Mouse (Mus musculus) heart, adult 2 months (tissue): ENCODE data around the gene 2210407C18Rik. TPM values are rescaled to one million over a fixed set of nuclear protein-coding genes. Genes with fewer than 3 reads are reported as not detected.

ENCODE experiments used
- DNase-seq, 2 experiments: peaks; one replicate each; pipeline ENCODE4 v3.0.0; 2021
- H3K27ac ChIP-seq: fragments of 200-600 bp; 2 replicates; pipeline ENCODE4 v1.8.1; 2022
- H3K27me3 ChIP-seq: fragments of 200-500 bp; 2 replicates; pipeline ENCODE4 v1.6.1; 2012; ENCODE audit warnings: mild to moderate bottlenecking, low read length, inconsistent platforms, mixed read lengths; ENCODE audit not compliant: control insufficient read depth, insufficient read depth
- H3K36me3 ChIP-seq: fragments of 200-500 bp; 2 replicates; pipeline ENCODE4 v1.6.1; 2012; ENCODE audit warnings: low read length, inconsistent platforms; ENCODE audit not compliant: control insufficient read depth, insufficient read depth
- H3K4me1 ChIP-seq: fragments of 200-500 bp; 2 replicates; pipeline ENCODE4 v1.6.1; 2011; ENCODE audit warnings: low read length; ENCODE audit not compliant: control insufficient read depth, insufficient read depth
- H3K4me3 ChIP-seq: fragments of 200-600 bp; 2 replicates; pipeline ENCODE4 v1.8.1; 2022
- H3K79me2 ChIP-seq: fragments of 200-500 bp; replicated peaks from 2 replicates; pipeline ENCODE4 v1.6.1; 2012; ENCODE audit warnings: mild to moderate bottlenecking, inconsistent platforms, low read length, moderate library complexity, mixed read lengths; ENCODE audit not compliant: control insufficient read depth, insufficient read depth
- H3K9ac ChIP-seq: fragments of 200-500 bp; 2 replicates; pipeline ENCODE4 v1.6.1; 2012; ENCODE audit warnings: low read depth, mild to moderate bottlenecking, control low read depth, inconsistent platforms, low read length, mixed read lengths
- CTCF ChIP-seq: fragments of 200-600 bp; IDR thresholded peaks from 2 replicates; pipeline ENCODE4 v1.8.1; 2022; ENCODE audit warnings: antibody characterized with exemption, mild to moderate bottlenecking, moderate library complexity
- EP300 ChIP-seq: fragments of 200-500 bp; IDR thresholded peaks from 2 replicates; pipeline ENCODE4 v1.6.1; 2011; ENCODE audit warnings: low read depth, low read length, control low read depth; ENCODE audit not compliant: insufficient read depth
- POLR2A ChIP-seq: fragments of 200-500 bp; IDR thresholded peaks from 2 replicates; pipeline ENCODE4 v1.6.1; 2011; ENCODE audit warnings: mild to moderate bottlenecking, low read depth, low read length, control low read depth; ENCODE audit not compliant: insufficient read depth
- WGBS: fragments of 180-500 bp; shearing (Covaris S2); methylation state at CpG from one replicate; pipeline ENCODE4 v1.1.7; 2018; 5-methylcytosine and 5-hydroxymethylcytosine counted together
- intact Hi-C: fragments of 180-260 bp; cut with DNase I; formaldehyde crosslinking; loops from one replicate; pipeline ENCODE4 v1.15.1; 2025
- polyA plus RNA-seq: library from polyadenylated mRNA; depleted of rRNA; stranded (reverse); fragments of >200 nt; gene quantifications from 2 replicates; pipeline ENCODE4 v1.2.3, GENCODE M21; 2012
- total RNA-seq, 2 experiments: library from RNA; stranded (reverse); gene quantifications; 2 replicates each; pipeline ENCODE4 v1.2.3; 2021

The 2210407C18Rik gene
- total and polyA plus RNA-seq, 3 experiments: 3.6 to 11.4 (median 7.6) TPM

DNA sequence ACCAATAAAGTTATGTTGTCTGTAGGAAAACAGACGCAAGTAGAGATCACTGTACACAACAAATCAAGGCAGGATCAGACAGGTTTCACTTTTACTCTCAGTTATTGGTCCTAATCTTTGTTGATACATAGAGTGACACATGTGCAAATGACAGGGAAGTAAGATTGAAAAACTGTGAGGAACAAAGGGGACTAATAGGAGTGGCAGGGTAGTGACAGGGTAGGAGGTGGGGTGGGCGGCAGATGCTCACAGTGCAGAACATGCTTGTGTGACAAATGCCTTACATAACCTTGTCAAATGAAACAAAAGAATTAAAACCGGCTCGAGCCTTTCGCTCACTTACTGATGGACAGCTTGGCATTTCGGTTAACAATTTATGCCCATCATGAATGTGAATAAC lies 2.9 kb upstream of the 2210407C18Rik start:
- Histone ChIP-seq H3K27ac (no peak overlapping the region), H3K4me1 (peaks cover 4% of the 10 kb centered on the region; the same call in 1 of the 2 replicates), H3K36me3 (no peaks in the 10 kb centered on the region), H3K9ac (no peak overlapping the region), H3K27me3 (no peaks in the 10 kb centered on the region), H3K79me2 (no peaks in the 10 kb centered on the region), H3K4me3 (no peak overlapping the region)
- no peak for DNase-seq
- WGBS: 69% methylated on average over 6 of the region's 6 CpGs
- TF ChIP-seq POLR2A (no peak), EP300 (no peak), CTCF (no peak)
- intact Hi-C loops: no loop called here

DNA sequence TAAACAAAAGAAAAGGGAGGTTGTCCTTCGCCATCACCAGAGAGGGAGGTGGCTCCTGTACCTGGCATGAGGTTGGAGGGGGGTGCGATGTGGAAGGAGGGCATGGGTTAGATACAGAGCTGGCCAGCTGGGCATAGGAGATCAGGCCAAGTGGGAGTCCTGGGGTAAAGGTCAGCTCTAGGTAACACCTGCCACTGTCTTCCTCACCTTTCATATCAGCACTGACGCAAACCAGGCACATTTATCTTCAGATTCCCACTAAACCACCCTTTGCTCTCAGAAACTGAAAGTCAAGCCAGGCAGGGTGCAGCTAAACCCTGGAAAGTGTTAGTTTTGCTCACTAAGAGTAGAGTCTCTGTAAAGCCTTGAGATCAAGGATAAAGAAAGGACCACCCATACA lies 2.5 kb upstream of the 2210407C18Rik start:
- Histone ChIP-seq H3K4me1 (peaks cover 4% of the 10 kb centered on the region; the same call in 1 of the 2 replicates), H3K36me3 (no peaks in the 10 kb centered on the region), H3K79me2 (no peaks in the 10 kb centered on the region), H3K4me3 (no peak overlapping the region), H3K27ac (no peak overlapping the region), H3K9ac (no peak overlapping the region), H3K27me3 (no peaks in the 10 kb centered on the region)
- 36% methylated on average over 3 of the region's 3 CpGs for WGBS
- intact Hi-C loops: no loop called here
- DNase-seq: peak in 1 of 2 experiments; percentile 14
- TF ChIP-seq POLR2A (no peak), EP300 (0 out of 2 replicates have a peak, but pooled peaks have one; percentile 19)

- Histone ChIP-seq H3K79me2 (no peaks in the 10 kb centered on the region), H3K4me1 (peaks cover 4% of the 10 kb centered on the region; the same call in 1 of the 2 replicates), H3K4me3 (no peak overlapping the region), H3K27me3 (no peaks in the 10 kb centered on the region), H3K27ac (no peak overlapping the region), H3K9ac (no peak overlapping the region), H3K36me3 (no peaks in the 10 kb centered on the region)
- intact Hi-C loops: no loop called here
- TF ChIP-seq CTCF: no peak
- no peak for DNase-seq
Observed at GRCm38 (mm10) chr11:58614526-58614925, 1.3 kb downstream of the 2210407C18Rik start.

DNA sequence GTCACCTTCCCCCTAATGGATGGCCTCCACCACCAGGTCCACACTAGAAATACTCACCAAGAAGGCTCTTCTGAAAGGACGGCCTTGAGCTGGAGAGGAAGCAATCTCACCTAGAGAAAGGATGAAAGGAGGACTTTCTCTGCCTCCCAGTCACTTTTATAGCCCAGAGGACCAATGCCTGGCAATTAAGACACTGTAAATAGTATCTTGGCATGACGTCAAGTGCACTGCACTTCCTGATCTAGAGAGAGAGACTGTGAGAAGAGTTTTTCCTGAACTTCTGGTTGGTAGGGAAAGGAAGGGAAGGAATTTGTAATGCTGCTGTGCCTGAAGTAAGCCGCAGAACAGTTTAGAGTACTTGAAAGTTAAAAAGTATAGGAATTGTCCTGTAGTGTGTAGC lies 2.5 kb downstream of the 2210407C18Rik start:
- no peak overlapping the region for H3K9ac ChIP-seq
- intact Hi-C loops: no loop called here
- no peaks in the 10 kb centered on the region for H3K36me3 ChIP-seq
- no peaks in the 10 kb centered on the region for H3K27me3 ChIP-seq
- no peak for DNase-seq
- TF ChIP-seq POLR2A (no peak), EP300 (no peak), CTCF (no peak)
- H3K79me2 ChIP-seq: no peaks in the 10 kb centered on the region
- H3K27ac ChIP-seq: no peak overlapping the region
- 40% methylated on average over 3 of the region's 3 CpGs for WGBS
- H3K4me3 ChIP-seq: no peak overlapping the region
- H3K4me1 ChIP-seq: peaks cover 4% of the 10 kb centered on the region; the same call in 1 of the 2 replicates

- Histone ChIP-seq H3K36me3 (no peaks in the 10 kb centered on the region), H3K27me3 (no peaks in the 10 kb centered on the region), H3K9ac (no peak overlapping the region), H3K4me1 (peaks cover 3% of the 10 kb centered on the region), H3K79me2 (no peaks in the 10 kb centered on the region), H3K27ac (no peak overlapping the region), H3K4me3 (no peak overlapping the region)
- intact Hi-C loops: no loop called here
- DNase-seq: no peak
- no peak for TF ChIP-seq EP300
- TF ChIP-seq POLR2A: no peak
- no peak for TF ChIP-seq CTCF
- WGBS: 66% methylated on average over 6 of the region's 6 CpGs
Observed at GRCm38 (mm10) chr11:58607030-58607429, 8.8 kb downstream of the 2210407C18Rik start.

- Histone ChIP-seq H3K4me1 (peaks cover 3% of the 10 kb centered on the region), H3K27me3 (no peaks in the 10 kb centered on the region), H3K79me2 (no peaks in the 10 kb centered on the region), H3K9ac (no peak overlapping the region), H3K27ac (no peak overlapping the region), H3K4me3 (no peak overlapping the region), H3K36me3 (no peaks in the 10 kb centered on the region)
- no peak for DNase-seq
- TF ChIP-seq POLR2A (no peak), CTCF (no peak), EP300 (no peak)
- intact Hi-C loops: no loop called here
- WGBS: 84% methylated on average over 12 of the region's 12 CpGs
Observed at GRCm38 (mm10) chr11:58606177-58606919, 9.5 kb downstream of the 2210407C18Rik start.
